Mouse (Mus musculus) small intestine, adult 2 months (tissue): ENCODE results near the gene Ccdc183. TPM values are rescaled to one million over a fixed set of nuclear protein-coding genes. Genes with fewer than 3 reads are reported as not detected.

Experiments used
- H3K27ac ChIP-seq: fragments of 200-500 bp; 2 replicates; pipeline ENCODE4 v1.5.1; 2012; ENCODE audit warnings: low read depth, low read length, control low read depth, inconsistent platforms; ENCODE audit not compliant: insufficient read depth
- H3K27me3 ChIP-seq: fragments of 200-500 bp; 2 replicates; pipeline ENCODE4 v1.6.1; 2012; ENCODE audit warnings: mild to moderate bottlenecking, moderate library complexity, low read length, inconsistent platforms; ENCODE audit not compliant: control insufficient read depth, insufficient read depth
- H3K36me3 ChIP-seq: fragments of 200-500 bp; 2 replicates; pipeline ENCODE4 v1.6.1; 2012; ENCODE audit warnings: mild to moderate bottlenecking, low read length, control low read depth, inconsistent platforms; ENCODE audit not compliant: control insufficient read depth, insufficient read depth
- H3K4me1 ChIP-seq: fragments of 200-500 bp; 2 replicates; pipeline ENCODE4 v1.6.1; 2012; ENCODE audit warnings: low read length, inconsistent platforms, mixed read lengths; ENCODE audit not compliant: control insufficient read depth, insufficient read depth, insufficient read length
- H3K4me3 ChIP-seq: fragments of 200-500 bp; 2 replicates; pipeline ENCODE4 v1.5.1; 2012; ENCODE audit warnings: low read depth, mild to moderate bottlenecking, control low read depth, inconsistent platforms, low read length, moderate library complexity
- CTCF ChIP-seq: fragments of 200-500 bp; IDR thresholded peaks from 2 replicates; pipeline ENCODE4 v1.5.1; 2012; ENCODE audit warnings: low read depth, mild to moderate bottlenecking, control low read depth, inconsistent platforms, low read length, moderate library complexity, mixed read lengths; ENCODE audit not compliant: insufficient replicate concordance, insufficient read length; ENCODE audit errors: extremely low read depth
- POLR2A ChIP-seq: fragments of 200-500 bp; IDR thresholded peaks from 2 replicates; pipeline ENCODE4 v1.6.1; 2012; ENCODE audit warnings: low read depth, mild to moderate bottlenecking, control low read depth, inconsistent platforms, low read length, moderate library complexity
- WGBS: fragments of 180-500 bp; shearing (Covaris S2); methylation state at CpG from one replicate; pipeline ENCODE4 v1.1.7; 2018; 5-methylcytosine and 5-hydroxymethylcytosine counted together
- polyA plus RNA-seq: library from polyadenylated mRNA; depleted of rRNA; stranded (reverse); fragments of >200 nt; gene quantifications from 2 replicates; pipeline ENCODE4 v1.2.3, GENCODE M21; 2012

The Ccdc183 gene
- polyA plus RNA-seq, 1 experiment = not detected

GRCm38 (mm10) chr2:25657246-25657645 is 39.8 kb upstream of the Ccdc183 start:
- Histone ChIP-seq H3K4me3 (no peak overlapping the region), H3K36me3 (no peaks in the 10 kb centered on the region), H3K27me3 (no peaks in the 10 kb centered on the region), H3K27ac (no peak overlapping the region), H3K4me1 (peaks cover 3% of the 10 kb centered on the region; the same call in 1 of the 2 replicates)
- WGBS = 61% methylated on average over 4 of the region's 4 CpGs
- no peak for TF ChIP-seq CTCF
- no peak for TF ChIP-seq POLR2A

GRCm38 (mm10) chr2:25656691-25657090 is 39.2 kb upstream of the Ccdc183 start:
- WGBS = 84% methylated on average over 4 of the region's 4 CpGs
- TF ChIP-seq CTCF (no peak), POLR2A (no peak)
- H3K36me3 ChIP-seq = no peaks in the 10 kb centered on the region
- no peak overlapping the region for H3K4me3 ChIP-seq
- no peaks in the 10 kb centered on the region for H3K27me3 ChIP-seq
- peaks cover 3% of the 10 kb centered on the region; the same call in 1 of the 2 replicates for H3K4me1 ChIP-seq
- H3K27ac ChIP-seq = no peak overlapping the region

- no peak overlapping the region for H3K4me3 ChIP-seq
- H3K27ac ChIP-seq = no peak overlapping the region
- no peak for TF ChIP-seq POLR2A
- TF ChIP-seq CTCF = no peak
- H3K36me3 ChIP-seq = no peaks in the 10 kb centered on the region
- WGBS = 40% methylated on average over 1 of the region's 1 CpGs
- peaks cover 3% of the 10 kb centered on the region; the same call in 1 of the 2 replicates for H3K4me1 ChIP-seq
- H3K27me3 ChIP-seq = no peaks in the 10 kb centered on the region
Observed at GRCm38 (mm10) chr2:25654502-25654901, 37.0 kb upstream of the Ccdc183 start.

GRCm38 (mm10) chr2:25652902-25653301 is 35.4 kb upstream of the Ccdc183 start, which contains the start of gene Lcn8:
Lcn8 (plus strand) TSS chr2:25653120.
- H3K4me3 ChIP-seq = no peak within 1 kb of the TSS
- no peaks in the 10 kb centered on the region for H3K4me1 ChIP-seq
- no peaks in the 10 kb centered on the region for H3K36me3 ChIP-seq
- no peak for TF ChIP-seq POLR2A
- TF ChIP-seq CTCF = no peak
- no peak within 1 kb of the TSS for H3K27ac ChIP-seq
- WGBS = 61% methylated on average over 2 of the region's 2 CpGs
- H3K27me3 ChIP-seq = no peaks in the 10 kb centered on the region

- H3K36me3 ChIP-seq = no peaks in the 10 kb centered on the region
- no peaks in the 10 kb centered on the region for H3K27me3 ChIP-seq
- no peaks in the 10 kb centered on the region for H3K4me1 ChIP-seq
- no peak overlapping the region for H3K27ac ChIP-seq
- H3K4me3 ChIP-seq = no peak overlapping the region
- 19% methylated on average over 6 of the region's 6 CpGs for WGBS
- TF ChIP-seq POLR2A (no peak), CTCF (peak; percentile 54; the same call in 1 of the 2 replicates)
Observed at GRCm38 (mm10) chr2:25639890-25640289, 22.4 kb upstream of the Ccdc183 start.

- no peaks in the 10 kb centered on the region for H3K4me1 ChIP-seq
- 56% methylated on average over 1 of the region's 1 CpGs for WGBS
Observed at GRCm38 (mm10) chr2:25634046-25634445, 16.6 kb upstream of the Ccdc183 start.

GRCm38 (mm10) chr2:25633616-25634015 is 16.1 kb upstream of the Ccdc183 start:
- Histone ChIP-seq H3K27me3 (no peaks in the 10 kb centered on the region), H3K36me3 (no peaks in the 10 kb centered on the region), H3K27ac (no peak overlapping the region), H3K4me1 (no peaks in the 10 kb centered on the region), H3K4me3 (no peak overlapping the region)
- 80% methylated on average over 3 of the region's 3 CpGs for WGBS
- TF ChIP-seq CTCF = no peak
- no peak for TF ChIP-seq POLR2A

More at GRCm38 (mm10) chr2:25634046-25634445, 16.6 kb upstream of the Ccdc183 start:
- no peak for TF ChIP-seq POLR2A
- no peak for TF ChIP-seq CTCF
- H3K27ac ChIP-seq = no peak overlapping the region
- no peaks in the 10 kb centered on the region for H3K36me3 ChIP-seq
- no peaks in the 10 kb centered on the region for H3K27me3 ChIP-seq
- no peak overlapping the region for H3K4me3 ChIP-seq

GRCm38 (mm10) chr2:25628738-25629137 is 11.3 kb upstream of the Ccdc183 start:
- WGBS = 60% methylated on average over 4 of the region's 4 CpGs

More at GRCm38 (mm10) chr2:25628738-25629137, 11.3 kb upstream of the Ccdc183 start:
- Histone ChIP-seq H3K4me3 (no peak overlapping the region), H3K4me1 (no peaks in the 10 kb centered on the region), H3K27me3 (no peaks in the 10 kb centered on the region), H3K27ac (no peak overlapping the region), H3K36me3 (no peaks in the 10 kb centered on the region)
- no peak for TF ChIP-seq POLR2A
- TF ChIP-seq CTCF = no peak
